Mouse (Mus musculus) olfactory bulb, adult 2 months (tissue): ENCODE data around the gene Il25.

Source experiments
- CTCF ChIP-seq: fragments of 200-500 bp; IDR thresholded peaks from 2 replicates; pipeline ENCODE4 v1.5.1; 2012; ENCODE audit warnings: low read depth, mild to moderate bottlenecking, low read length, moderate library complexity; ENCODE audit not compliant: insufficient read depth
- POLR2A ChIP-seq: fragments of 200-500 bp; IDR thresholded peaks from 2 replicates; pipeline ENCODE4 v1.6.1; 2012; ENCODE audit warnings: mild to moderate bottlenecking, low read depth, low read length, moderate library complexity; ENCODE audit not compliant: insufficient read depth

DNA sequence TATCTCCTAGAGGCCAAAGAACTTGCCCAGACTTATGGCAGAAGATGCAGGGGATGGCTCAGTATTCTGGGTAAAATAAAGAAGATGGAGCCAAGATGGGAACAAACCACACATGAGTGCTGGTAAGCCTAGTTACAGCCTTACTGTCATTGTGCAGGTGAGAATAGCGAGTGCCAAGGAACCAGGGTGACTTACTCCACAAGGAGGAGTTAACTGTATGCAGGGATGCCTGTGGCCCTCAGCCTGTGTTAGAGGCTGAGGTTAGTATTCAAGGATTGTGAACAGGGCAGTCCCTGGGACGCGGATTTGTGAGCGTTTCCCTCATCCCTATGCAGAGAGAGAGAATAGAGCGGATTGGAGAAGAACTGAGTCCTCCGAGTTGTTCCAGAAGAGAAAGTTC, 19.1 kb downstream of the Il25 start:
- no peak for TF ChIP-seq CTCF
- TF ChIP-seq POLR2A, result no peak
